Mouse (Mus musculus): ENCODE results near the gene Gins2.

Gins2 gene

DNA sequence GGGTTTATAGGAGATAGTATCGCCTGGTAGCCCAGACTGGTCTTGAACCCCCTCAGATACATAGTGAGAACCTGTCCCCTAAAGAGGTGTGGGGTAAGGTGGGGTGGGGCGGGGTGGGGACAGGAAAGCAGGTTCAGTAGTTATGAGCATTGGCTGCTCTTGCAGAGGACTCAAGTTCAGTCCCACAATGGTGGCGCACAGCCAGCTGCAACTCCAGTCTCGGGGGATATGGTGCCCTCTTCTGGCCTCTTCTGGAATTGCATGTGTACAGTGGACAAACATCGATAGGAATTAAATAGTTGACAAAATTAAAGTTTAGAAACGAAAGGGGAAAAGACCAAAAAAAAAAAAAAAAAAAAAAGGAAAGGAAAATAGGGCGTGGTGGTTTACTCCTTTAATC, 10.4 kb upstream of the Gins2 start:
- peak; percentile 88 to 91 for DNase-seq

DNA sequence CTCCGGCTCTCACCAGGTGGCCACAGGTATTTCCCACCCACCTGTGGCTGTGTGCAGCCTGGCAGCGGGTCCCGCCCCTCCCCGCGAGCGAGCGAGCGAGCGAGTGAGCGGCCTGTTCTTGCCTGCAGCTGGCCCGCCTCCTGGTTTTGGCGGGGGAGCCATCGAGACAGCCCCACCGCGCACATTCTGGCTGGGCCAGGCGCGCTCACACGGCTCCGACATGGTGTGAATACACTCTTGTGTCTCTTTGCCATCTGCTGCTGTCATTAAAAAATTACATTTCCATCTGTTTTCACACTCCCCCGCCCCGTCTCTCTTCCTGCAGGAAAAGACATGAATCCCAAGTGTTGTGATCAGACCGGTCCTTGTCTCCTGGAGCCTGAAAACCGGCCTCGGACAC, 9.5 kb upstream of the Gins2 start:
- peak; percentile 52 to 66 for DNase-seq

- peak; percentile 74 to 76 for DNase-seq
Measured at GRCm38 (mm10) chr8:120595963-120596362, 6.9 kb upstream of the Gins2 start.

DNA sequence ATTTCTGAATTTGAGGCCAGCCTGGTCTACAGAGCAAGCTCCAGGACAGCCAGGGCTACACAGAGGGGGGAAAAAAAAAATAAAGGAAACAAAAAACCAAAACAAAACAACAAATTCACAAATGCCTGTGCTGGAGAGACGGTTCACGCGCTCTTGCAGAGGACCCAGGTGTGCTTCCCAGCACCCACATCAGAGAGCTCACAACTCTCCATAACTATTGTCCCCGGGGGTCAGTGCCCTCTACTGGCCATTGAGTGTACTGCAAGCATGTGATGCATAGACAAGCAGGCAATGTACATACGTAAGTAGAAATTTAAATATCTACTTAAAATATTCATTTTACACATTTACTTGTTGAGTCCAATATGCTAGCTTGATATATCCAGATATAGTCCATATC, 5.5 kb upstream of the Gins2 start:
- DNase-seq: no peak

DNA sequence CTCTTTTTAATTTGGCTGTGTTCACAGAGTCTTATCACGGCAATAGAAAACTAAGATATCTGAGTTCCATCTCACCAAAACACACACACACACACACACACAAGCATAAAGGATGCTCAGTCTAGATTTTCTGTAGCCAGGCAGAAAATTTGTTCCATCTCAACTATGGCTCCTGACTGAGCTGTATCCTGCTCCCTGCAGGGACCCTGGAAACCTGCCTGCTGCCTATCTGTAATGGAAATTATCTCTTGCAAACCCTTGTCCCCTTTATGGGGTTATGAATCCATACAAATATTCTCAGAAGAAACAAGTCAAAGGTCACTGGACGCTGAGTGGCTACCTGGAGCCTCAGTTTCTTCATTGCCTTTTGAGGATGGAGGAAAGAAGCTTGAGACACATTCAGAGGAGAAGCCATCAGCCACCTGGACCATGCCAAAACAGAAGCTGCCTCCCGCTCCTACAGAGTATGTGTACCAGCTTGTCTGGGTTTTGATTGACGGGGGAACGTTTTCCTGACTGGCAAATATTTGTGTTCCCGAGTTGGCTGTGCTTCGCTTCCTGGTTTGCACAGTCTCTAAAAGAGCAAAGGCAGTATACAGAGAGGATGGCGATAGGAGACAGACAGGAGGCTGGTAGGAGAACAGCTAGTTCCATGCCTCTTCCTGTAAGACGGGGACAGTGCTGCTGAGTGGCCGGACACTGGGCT, 2.6 kb upstream of the Gins2 start:
- DNase-seq: no peak

- DNase-seq: peak; percentile 52 to 55
Measured at GRCm38 (mm10) chr8:120589921-120590320, 817 bp upstream of the Gins2 start.

DNA sequence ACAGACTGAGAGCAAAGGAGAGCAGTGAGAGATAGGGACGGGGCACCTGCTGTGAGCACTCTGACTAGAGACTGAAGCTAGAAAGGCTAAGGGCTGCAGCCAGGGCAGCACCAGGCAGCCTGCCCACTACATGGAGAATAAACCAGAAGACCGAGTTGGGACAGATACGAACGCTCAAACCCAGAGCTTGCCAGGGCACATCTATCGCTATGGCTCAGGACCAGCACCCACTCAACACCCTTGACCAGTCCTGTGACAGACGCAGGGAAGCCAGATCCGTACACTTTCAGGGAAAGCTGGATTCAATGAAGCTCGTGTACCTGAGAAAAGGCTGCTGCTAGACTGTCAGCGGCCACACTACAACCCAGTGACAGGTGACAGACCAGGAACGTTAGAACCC, 3.6 kb downstream of the Gins2 start:
- DNase-seq: peak in 1 of 2 experiments; percentile 2

DNA sequence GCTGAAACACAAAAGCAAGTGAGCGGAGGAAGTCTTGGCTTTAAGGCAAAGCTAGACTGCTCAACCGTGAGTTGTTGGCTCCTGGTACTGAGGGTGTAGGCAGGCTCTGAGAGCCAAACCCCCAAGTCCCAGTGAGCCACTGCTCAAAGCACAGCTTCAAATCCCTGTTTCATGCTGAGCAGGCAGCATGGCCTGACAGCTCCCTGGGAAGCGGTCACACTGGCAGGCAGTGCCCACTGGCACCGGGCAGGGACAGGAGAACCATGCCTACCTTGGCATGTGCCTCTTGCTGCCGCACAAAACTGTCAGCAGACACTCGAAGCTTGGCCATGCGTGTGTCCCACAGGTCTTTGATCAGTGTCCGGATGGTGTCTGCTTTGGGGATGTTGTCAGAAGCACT, 7.3 kb downstream of the Gins2 start:
- peak in 1 of 2 experiments; percentile 33 for DNase-seq

DNA sequence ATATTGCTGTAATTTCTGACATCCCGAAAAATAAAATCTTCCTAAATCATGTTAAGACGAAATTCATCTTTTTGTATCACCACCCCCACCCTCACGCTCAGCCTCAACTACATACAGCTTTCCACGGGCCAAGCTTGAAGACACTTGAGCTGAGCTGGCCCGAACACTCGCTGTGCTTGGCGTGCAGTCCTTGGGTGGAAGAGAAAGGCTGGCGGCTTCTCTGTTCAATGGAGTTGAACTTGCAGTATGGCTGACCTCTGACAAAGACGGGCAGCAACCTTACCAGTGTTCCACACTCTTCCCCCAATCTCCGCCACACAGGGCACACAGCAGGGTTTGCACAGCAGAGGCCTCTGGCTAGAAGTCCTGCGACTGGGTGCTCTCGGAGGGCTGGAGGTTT, 7.8 kb downstream of the Gins2 start:
- no peak for DNase-seq

- DNase-seq: no peak
Measured at GRCm38 (mm10) chr8:120580336-120581000, 8.6 kb downstream of the Gins2 start.

DNA sequence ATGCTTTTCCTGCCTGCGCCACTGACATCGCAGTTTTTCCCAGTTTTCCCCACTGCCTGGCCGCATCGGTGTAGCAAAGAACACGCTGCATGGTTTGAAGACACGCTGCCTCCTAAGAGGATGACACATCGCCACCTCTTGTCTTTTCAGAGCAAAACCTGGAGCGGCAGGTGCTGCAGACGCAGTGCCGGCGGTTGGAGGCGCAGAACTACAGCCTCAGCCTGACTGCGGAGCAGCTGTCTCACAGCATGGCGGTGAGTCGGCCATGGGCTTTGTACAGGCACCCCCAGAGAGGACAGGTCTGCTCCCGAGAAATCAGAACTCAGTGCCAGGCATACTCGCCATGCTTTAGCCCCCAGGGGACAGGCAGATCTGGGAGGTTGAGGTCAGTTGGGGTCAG, 11.3 kb downstream of the Gins2 start:
- no peak for DNase-seq

- DNase-seq: peak; percentile 60 to 77
Measured at GRCm38 (mm10) chr8:120575801-120576200, 13.3 kb downstream of the Gins2 start.

GRCm38 (mm10) chr8:120574941-120575340, 14.2 kb downstream of the Gins2 start:
- DNase-seq: peak; percentile 61 to 75

GRCm38 (mm10) chr8:120573866-120574265, 15.2 kb downstream of the Gins2 start:
- DNase-seq: peak in 1 of 2 experiments; percentile 40

GRCm38 (mm10) chr8:120572534-120572933, 16.6 kb downstream of the Gins2 start:
- peak in 1 of 2 experiments; percentile 37 for DNase-seq

DNA sequence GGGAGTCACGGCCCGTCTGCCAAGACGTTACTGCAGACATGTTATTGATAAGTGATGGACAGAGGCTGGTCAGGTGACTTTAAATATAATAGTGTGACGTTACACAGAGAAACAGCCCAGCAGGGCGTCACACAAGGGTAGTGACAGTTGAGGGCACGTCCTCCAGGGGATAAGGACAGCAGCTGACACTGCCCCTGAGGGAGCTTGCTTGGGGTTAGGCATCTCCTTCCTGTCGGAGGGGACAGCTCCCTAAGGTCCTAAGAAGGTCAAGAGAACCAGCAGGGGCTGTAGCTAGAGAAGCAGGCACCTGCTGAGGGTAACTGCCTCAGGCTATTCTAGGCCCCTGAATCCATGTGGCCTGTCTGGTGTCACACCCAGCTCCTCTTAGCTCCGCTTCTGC, 17.5 kb downstream of the Gins2 start:
- DNase-seq: no peak

GRCm38 (mm10) chr8:120569939-120570715, 19.0 kb downstream of the Gins2 start:
- peak; percentile 89 to 90 for DNase-seq

DNA sequence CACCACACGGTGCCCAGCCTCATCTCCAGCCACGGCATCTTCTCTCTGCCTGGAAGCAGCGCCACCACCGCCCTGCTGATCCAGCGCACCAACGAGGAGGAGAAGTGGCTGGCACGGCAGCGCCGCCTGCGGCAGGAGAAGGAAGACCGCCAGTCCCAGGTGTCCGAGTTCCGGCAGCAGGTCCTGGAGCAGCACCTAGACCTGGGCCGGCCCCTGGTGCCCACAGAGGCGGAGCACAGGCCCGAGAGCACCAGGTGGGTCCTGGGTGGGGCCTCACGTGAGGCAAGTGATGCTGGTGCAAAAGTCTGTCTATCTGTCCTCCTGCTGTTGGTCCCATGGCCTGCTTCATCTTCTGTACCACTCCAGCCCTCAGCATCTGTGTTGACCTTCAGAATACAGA, 20.0 kb downstream of the Gins2 start:
- DNase-seq: no peak

GRCm38 (mm10) chr8:120568164-120568798, 20.8 kb downstream of the Gins2 start:
- DNase-seq: no peak

GRCm38 (mm10) chr8:120567731-120568130, 21.4 kb downstream of the Gins2 start:
- no peak for DNase-seq

- DNase-seq: no peak
Measured at GRCm38 (mm10) chr8:120566681-120567080, 22.4 kb downstream of the Gins2 start.

DNA sequence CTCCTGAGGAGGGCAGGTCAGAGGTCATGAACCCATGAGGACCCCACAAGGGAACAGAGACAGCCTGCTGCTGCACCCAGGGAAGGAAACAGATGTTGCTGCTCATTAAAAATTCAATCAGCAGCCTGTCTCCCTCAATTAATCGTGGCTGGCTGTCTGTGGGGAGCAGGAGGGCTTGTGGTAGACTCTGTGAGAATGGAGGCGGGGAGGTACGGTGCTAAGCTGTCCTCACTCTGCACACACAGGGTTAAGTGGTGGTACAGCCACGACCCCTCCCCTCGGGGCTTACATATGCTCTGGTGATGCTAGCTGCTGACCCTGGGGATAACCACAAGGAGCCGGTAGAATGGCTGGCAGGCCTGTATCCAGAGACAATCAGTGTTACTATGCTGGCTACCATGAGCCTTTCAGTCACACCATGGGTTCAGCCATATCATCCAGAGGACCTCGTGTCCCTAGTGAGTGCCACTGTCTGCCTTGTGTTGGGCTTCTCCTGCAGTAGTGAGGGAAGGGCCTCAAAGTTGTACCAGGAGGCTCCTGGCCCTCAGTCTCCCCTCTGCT, 23.9 kb downstream of the Gins2 start:
- DNase-seq: no peak

Data from kidney, postnatal 4 days (tissue).